Mouse (Mus musculus) liver, adult 2 months (tissue): ENCODE results near the gene Mrps26. TPM values are rescaled to one million over a fixed set of nuclear protein-coding genes. Genes with fewer than 3 reads are reported as not detected.
A peak's percentile ranks its signal among the peaks of the same experiment; 100 is the strongest.

Experiments used
- DNase-seq: peaks from one replicate; pipeline ENCODE4 v3.0.0-alpha.2; 2011; ENCODE audit warnings: low read depth, low spot score; ENCODE audit errors: extremely low read depth
- H3K27ac ChIP-seq: fragments of 200-500 bp; replicated peaks from 2 replicates; pipeline ENCODE4 v1.5.1; 2012; ENCODE audit warnings: low read depth, mild to moderate bottlenecking, control low read depth, inconsistent platforms, low read length; ENCODE audit not compliant: insufficient read depth
- H3K27me3 ChIP-seq: fragments of 200-500 bp; 2 replicates; pipeline ENCODE4 v1.6.1; 2012; ENCODE audit warnings: mild to moderate bottlenecking, moderate library complexity, low read length, inconsistent platforms; ENCODE audit not compliant: control insufficient read depth, insufficient read depth
- H3K36me3 ChIP-seq: fragments of 200-500 bp; 2 replicates; pipeline ENCODE4 v1.6.1; 2012; ENCODE audit warnings: low read length, inconsistent platforms; ENCODE audit not compliant: control insufficient read depth, insufficient read depth
- H3K4me1 ChIP-seq: fragments of 200-500 bp; 2 replicates; pipeline ENCODE4 v1.6.1; 2011; ENCODE audit warnings: low read length; ENCODE audit not compliant: control insufficient read depth, insufficient read depth
- H3K4me3 ChIP-seq: fragments of 200-500 bp; 2 replicates; pipeline ENCODE4 v1.5.1; 2011; ENCODE audit warnings: low read depth, mild to moderate bottlenecking, control low read depth, low read length, moderate library complexity; ENCODE audit not compliant: insufficient read depth
- H3K79me2 ChIP-seq: fragments of 200-500 bp; 2 replicates; pipeline ENCODE4 v1.6.1; 2012; ENCODE audit warnings: inconsistent platforms, mild to moderate bottlenecking, low read length, moderate library complexity; ENCODE audit not compliant: control insufficient read depth, insufficient read depth
- H3K9ac ChIP-seq: fragments of 200-500 bp; 2 replicates; pipeline ENCODE4 v1.6.1; 2012; ENCODE audit warnings: low read depth, mild to moderate bottlenecking, control low read depth, inconsistent platforms, low read length
- CTCF ChIP-seq: fragments of 200-500 bp; IDR thresholded peaks from 2 replicates; pipeline ENCODE4 v1.5.1; 2011; ENCODE audit warnings: low read depth, low read length, control low read depth
- POLR2A ChIP-seq: fragments of 200-500 bp; IDR thresholded peaks from 2 replicates; pipeline ENCODE4 v1.6.1; 2011; ENCODE audit warnings: low read length, control low read depth; ENCODE audit not compliant: insufficient read depth; ENCODE audit errors: extremely low read depth
- WGBS: fragments of 180-500 bp; shearing (Covaris S2); methylation state at CpG from one replicate; pipeline ENCODE4 v1.1.7; 2018; 5-methylcytosine and 5-hydroxymethylcytosine counted together
- polyA plus RNA-seq: library from polyadenylated mRNA; depleted of rRNA; stranded (reverse); fragments of >200 nt; gene quantifications from 2 replicates; pipeline ENCODE4 v1.2.3, GENCODE M21; 2012; rRNA removed
- total RNA-seq: library from RNA; depleted of rRNA; stranded (reverse); fragments of >200 nt; gene quantifications from 2 replicates; pipeline ENCODE4 v1.2.3, GENCODE M21; 2014; rRNA removed

The Mrps26 gene
- total and polyA plus RNA-seq, 2 experiments = 10.9 to 38.4 TPM

DNA sequence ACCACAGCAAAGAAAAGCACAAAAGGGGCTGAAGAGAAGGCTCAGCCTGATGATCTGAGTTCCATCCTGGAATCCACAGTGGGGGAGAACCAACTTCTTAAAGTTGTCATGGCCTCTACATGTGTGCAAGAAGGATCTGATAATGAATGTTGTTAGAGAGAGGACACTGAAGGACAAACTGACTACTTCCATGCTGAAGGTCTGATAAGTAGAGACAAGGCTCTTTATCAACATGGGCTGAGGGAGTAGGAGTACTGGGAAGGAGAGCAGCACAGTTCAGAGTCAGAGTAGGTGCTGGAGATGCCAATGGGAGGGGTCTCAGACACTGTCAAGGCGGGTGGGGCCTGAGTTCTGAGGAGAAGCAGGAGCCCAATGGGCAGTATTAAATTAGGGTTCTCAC is 32.1 kb downstream of the Mrps26 start:
- H3K27me3 ChIP-seq = no peaks in the 10 kb centered on the region
- no peak overlapping the region for H3K9ac ChIP-seq
- H3K27ac ChIP-seq = no peak overlapping the region
- H3K36me3 ChIP-seq = peaks cover 17% of the 10 kb centered on the region
- no peak for DNase-seq
- no peak for TF ChIP-seq CTCF
- TF ChIP-seq POLR2A = no peak
- H3K4me1 ChIP-seq = no peaks in the 10 kb centered on the region
- H3K4me3 ChIP-seq = no peak overlapping the region
- WGBS = 96% methylated on average over 1 of the region's 1 CpGs
- H3K79me2 ChIP-seq = no peaks in the 10 kb centered on the region

DNA sequence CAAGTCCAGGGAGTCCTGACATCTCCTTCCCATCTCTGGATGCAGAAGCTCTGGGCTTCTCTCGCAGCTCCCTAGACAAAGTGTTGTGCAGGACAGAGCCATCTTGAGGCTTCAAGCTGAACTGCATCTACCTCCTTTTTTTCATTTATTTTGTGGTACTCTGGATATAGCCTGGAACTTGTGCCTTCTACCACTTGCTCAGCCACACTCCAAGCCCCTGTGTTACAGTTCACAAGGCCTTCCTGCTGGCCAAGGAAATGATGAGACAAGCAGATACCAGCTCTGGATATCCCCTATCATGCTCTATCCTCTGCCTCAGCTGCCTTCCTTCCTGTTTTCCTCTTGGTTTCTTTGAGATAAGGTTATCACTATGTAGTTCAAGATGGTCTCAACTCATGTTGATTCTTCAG is 34.1 kb downstream of the Mrps26 start:
- TF ChIP-seq CTCF = peak; percentile 40; the same call in 1 of the 2 replicates
- no peak for TF ChIP-seq POLR2A
- 31% methylated on average over 1 of the region's 1 CpGs for WGBS
- Histone ChIP-seq H3K79me2 (no peaks in the 10 kb centered on the region), H3K9ac (no peak overlapping the region), H3K36me3 (peaks cover 18% of the 10 kb centered on the region), H3K4me1 (no peaks in the 10 kb centered on the region), H3K27ac (no peak overlapping the region), H3K27me3 (no peaks in the 10 kb centered on the region), H3K4me3 (no peak overlapping the region)
- peak; percentile 12 for DNase-seq

DNA sequence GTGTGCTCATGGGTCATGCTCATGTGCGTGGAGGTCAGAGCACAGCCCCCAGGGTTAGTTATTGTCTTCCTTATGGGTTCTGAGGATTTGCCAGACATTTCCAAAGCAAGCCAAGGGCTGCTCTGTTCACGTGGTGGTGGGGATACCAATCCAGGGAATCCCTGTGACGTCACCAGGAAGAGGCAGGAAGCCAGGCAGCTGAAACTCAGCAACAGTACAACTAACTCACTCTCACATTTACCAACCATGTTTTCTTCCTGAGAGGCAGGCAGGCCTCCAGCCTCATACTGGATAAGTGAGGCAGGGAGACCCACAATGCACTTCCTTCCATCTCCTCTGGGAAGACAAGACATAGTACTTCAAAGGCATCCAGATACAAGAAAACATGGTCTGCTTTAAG is 34.9 kb downstream of the Mrps26 start:
- Histone ChIP-seq H3K9ac (no peak overlapping the region), H3K27ac (no peak overlapping the region), H3K4me3 (no peak overlapping the region), H3K4me1 (no peaks in the 10 kb centered on the region), H3K79me2 (no peaks in the 10 kb centered on the region), H3K36me3 (peaks cover 21% of the 10 kb centered on the region), H3K27me3 (no peaks in the 10 kb centered on the region)
- no peak for TF ChIP-seq POLR2A
- TF ChIP-seq CTCF = no peak
- DNase-seq = no peak
- WGBS = 65% methylated on average over 3 of the region's 3 CpGs

DNA sequence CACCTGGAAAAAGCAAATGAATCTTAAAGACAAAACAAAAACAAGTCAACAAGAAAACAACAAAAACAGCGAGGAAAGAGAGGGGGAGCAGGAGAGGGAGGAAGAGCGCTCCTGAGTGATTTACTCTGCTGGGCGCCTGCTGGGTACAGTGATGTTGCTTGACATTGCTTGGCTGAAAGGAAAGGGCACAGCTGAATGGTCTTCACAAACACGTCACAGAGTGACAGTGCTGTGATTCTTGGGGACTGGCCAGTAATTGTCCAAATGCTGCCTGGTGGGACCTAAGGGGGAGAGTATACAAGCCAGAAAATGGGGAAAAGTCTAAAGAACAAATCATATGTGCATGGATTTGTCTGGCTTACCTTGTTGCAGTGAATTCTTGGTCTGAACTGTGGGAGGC is 38.7 kb downstream of the Mrps26 start:
- Histone ChIP-seq H3K9ac (no peak overlapping the region), H3K36me3 (peaks cover 20% of the 10 kb centered on the region), H3K4me3 (no peak overlapping the region), H3K27me3 (no peaks in the 10 kb centered on the region), H3K4me1 (no peaks in the 10 kb centered on the region), H3K27ac (no peak overlapping the region), H3K79me2 (no peaks in the 10 kb centered on the region)
- no peak for TF ChIP-seq POLR2A
- no peak for TF ChIP-seq CTCF
- 94% methylated on average over 4 of the region's 4 CpGs for WGBS
- no peak for DNase-seq

DNA sequence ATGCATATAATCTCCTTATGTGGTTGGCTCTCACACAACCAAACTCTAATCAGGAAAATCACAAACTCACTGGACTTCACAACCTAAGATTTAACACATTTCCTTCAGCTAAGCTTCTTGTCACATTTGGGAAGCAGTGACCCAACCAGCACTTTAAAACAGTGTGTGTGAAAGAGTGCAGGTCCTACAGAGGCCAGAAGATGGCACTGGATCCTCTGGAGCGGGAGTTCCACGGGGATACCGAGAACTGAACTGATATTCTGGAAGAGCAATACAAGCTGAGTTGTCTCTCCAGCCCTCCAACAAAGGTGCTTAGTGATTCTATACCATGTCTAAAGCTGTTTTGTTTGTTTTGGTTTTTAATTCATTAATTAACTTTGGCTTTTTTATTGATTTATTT is 49.5 kb downstream of the Mrps26 start:
- Histone ChIP-seq H3K4me1 (no peaks in the 10 kb centered on the region), H3K4me3 (no peak overlapping the region), H3K27ac (no peak overlapping the region), H3K79me2 (no peaks in the 10 kb centered on the region), H3K9ac (no peak overlapping the region), H3K27me3 (no peaks in the 10 kb centered on the region), H3K36me3 (peaks cover 20% of the 10 kb centered on the region)
- TF ChIP-seq CTCF (peak; percentile 52; the same call in 1 of the 2 replicates), POLR2A (no peak)
- 75% methylated on average over 3 of the region's 3 CpGs for WGBS
- peak; percentile 24 for DNase-seq

Other genes with a start within 250 kb of the Mrps26 start
- gene Cpxm1, start 166.2 kb upstream of the Mrps26 start, total RNA-seq = 0.46 and 0.54 TPM in 2 replicates
- 1.4 and 1.6 TPM in 2 replicates for gene Cpxm1, start 166.2 kb upstream of the Mrps26 start, polyA plus RNA-seq
- gene Gm28372, start 158.5 kb upstream of the Mrps26 start, total RNA-seq = not detected in 2 replicates
- not detected in 2 replicates for gene Gm28372, start 158.5 kb upstream of the Mrps26 start, polyA plus RNA-seq
- gene 1700020A23Rik, start 158.5 kb upstream of the Mrps26 start, total RNA-seq = not detected in 2 replicates
- gene 1700020A23Rik, start 158.5 kb upstream of the Mrps26 start, polyA plus RNA-seq = not detected in 2 replicates
- gene Tmem239, start 157.3 kb upstream of the Mrps26 start, total RNA-seq = not detected in 2 replicates
- not detected in 2 replicates for gene Tmem239, start 157.3 kb upstream of the Mrps26 start, polyA plus RNA-seq
- gene Vps16, start 139.4 kb upstream of the Mrps26 start, total RNA-seq = 25.6 and 27.2 TPM in 2 replicates
- gene Vps16, start 139.4 kb upstream of the Mrps26 start, polyA plus RNA-seq = 22.6 and 43.2 TPM in 2 replicates
- gene Pced1a, start 139.0 kb upstream of the Mrps26 start, total RNA-seq = 6.3 and 7.2 TPM in 2 replicates
- gene Pced1a, start 139.0 kb upstream of the Mrps26 start, polyA plus RNA-seq = 23.3 and 29.0 TPM in 2 replicates
- gene Ptpra, start 113.5 kb upstream of the Mrps26 start, total RNA-seq = 24.8 and 25.9 TPM in 2 replicates
- 19.6 and 23.9 TPM in 2 replicates for gene Ptpra, start 113.5 kb upstream of the Mrps26 start, polyA plus RNA-seq
- gene Oxt, start 12.4 kb downstream of the Mrps26 start, total RNA-seq = not detected in 2 replicates
- gene Oxt, start 12.4 kb downstream of the Mrps26 start, polyA plus RNA-seq = not detected in 2 replicates
- not detected in 2 replicates for gene Avp, start 18.8 kb downstream of the Mrps26 start, total RNA-seq
- not detected in 2 replicates for gene Avp, start 18.8 kb downstream of the Mrps26 start, polyA plus RNA-seq
- gene Fastkd5, start 66.3 kb downstream of the Mrps26 start, total RNA-seq = 6.3 and 6.7 TPM in 2 replicates
- gene Fastkd5, start 66.3 kb downstream of the Mrps26 start, polyA plus RNA-seq = 2.0 and 2.1 TPM in 2 replicates
- 1.0 and 1.8 TPM in 2 replicates for gene Ubox5, start 66.3 kb downstream of the Mrps26 start, total RNA-seq
- gene Ubox5, start 66.3 kb downstream of the Mrps26 start, polyA plus RNA-seq = 3.4 and 3.7 TPM in 2 replicates
- gene Lzts3, start 79.1 kb downstream of the Mrps26 start, total RNA-seq = 8.0 and 11.3 TPM in 2 replicates
- gene Lzts3, start 79.1 kb downstream of the Mrps26 start, polyA plus RNA-seq = 26.9 and 30.7 TPM in 2 replicates
- gene Ddrgk1, start 100.9 kb downstream of the Mrps26 start, total RNA-seq = 67.1 and 86.0 TPM in 2 replicates
- gene Ddrgk1, start 100.9 kb downstream of the Mrps26 start, polyA plus RNA-seq = 138 and 165 TPM in 2 replicates
- gene Itpa, start 103.9 kb downstream of the Mrps26 start, total RNA-seq = 30.9 and 33.8 TPM in 2 replicates
- 22.3 and 24.1 TPM in 2 replicates for gene Itpa, start 103.9 kb downstream of the Mrps26 start, polyA plus RNA-seq
- not detected in 2 replicates for gene Slc4a11, start 133.8 kb downstream of the Mrps26 start, total RNA-seq
- gene Slc4a11, start 133.8 kb downstream of the Mrps26 start, polyA plus RNA-seq = 0.34 and 0.36 TPM in 2 replicates